Mouse (Mus musculus) frontal cortex, adult (tissue): ENCODE results near the gene Gpx5.

ENCODE experiments used
- ATAC-seq: cut with Nextera tagmentation; 2 replicates; pipeline ENCODE4 v1.9.2; 2017; ENCODE audit warnings: mild to moderate bottlenecking, moderate library complexity, mixed read lengths; ENCODE audit not compliant: low TSS enrichment

Gene Gpx5

DNA sequence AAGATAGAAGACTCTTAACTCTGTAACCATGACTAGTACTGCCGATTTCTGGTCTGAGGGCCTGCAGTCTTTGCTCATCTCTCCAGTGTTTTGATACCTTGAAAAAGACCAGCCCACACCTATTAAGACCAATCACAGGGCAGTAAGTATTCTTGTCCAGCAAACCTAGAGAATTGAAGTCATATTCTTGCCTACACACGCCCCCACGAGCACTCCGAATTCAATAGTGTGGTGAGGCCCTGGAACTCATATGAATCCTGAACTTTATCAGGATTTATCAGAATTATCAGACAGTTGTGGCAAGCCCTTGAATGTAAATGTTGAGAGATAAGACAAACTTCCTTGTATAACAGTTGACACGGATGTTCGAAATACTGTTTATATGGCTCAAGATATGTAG lies at the start of gene Gpx5:
TSS of gene Gpx5 (minus strand) at position 101 of the 400 bp plus-strand sequence.
- no peak for ATAC-seq

DNA sequence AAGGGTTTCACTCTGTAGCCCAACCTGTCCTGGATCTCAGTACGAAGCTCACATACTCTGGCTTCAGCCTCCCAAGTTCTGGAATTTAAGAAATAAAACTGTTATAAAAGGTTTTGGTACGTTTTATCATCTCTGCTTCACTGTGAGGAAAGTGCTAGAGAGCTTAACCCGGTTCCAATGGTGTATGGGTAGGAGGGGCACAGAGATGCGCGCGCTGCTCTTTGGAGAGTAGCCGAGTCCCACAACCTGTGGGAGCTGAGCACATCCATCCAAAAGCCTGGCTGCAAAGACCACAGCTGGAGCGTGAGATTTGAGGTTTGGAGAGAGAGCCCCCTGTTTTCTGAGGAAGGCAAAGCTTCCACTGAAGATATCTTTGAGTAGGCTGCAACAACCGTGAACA lies 34.9 kb upstream of the Gpx5 start:
- 0 out of 2 replicates have a peak, but pooled peaks have one; percentile 48 for ATAC-seq

DNA sequence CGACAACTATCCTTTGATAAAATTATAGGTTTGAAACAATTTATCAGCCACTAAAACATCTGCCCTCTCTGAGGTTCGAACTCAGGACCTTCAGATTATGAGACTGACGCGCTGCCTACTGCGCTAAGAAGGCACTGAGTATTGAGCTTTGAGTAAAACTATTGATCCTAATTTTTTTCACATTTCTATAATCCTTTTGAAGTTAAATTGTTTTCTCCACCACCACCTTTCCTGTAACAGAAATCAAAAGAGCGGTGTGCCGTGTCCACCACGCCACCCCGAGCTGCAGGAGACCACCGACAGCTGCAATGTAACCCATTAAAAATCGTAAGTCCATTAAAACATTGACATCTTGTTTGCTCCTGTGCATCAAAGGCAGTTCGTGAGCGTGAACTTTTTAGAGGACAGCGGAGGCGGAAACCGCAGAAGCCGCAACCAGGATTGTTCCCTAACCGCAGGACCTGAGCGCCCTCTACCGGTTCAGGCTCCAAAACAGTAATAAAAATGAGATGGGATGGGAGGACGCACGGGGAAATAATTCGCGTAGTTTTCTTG lies 34.2 kb upstream of the Gpx5 start:
- ATAC-seq: peak; percentile 76

DNA sequence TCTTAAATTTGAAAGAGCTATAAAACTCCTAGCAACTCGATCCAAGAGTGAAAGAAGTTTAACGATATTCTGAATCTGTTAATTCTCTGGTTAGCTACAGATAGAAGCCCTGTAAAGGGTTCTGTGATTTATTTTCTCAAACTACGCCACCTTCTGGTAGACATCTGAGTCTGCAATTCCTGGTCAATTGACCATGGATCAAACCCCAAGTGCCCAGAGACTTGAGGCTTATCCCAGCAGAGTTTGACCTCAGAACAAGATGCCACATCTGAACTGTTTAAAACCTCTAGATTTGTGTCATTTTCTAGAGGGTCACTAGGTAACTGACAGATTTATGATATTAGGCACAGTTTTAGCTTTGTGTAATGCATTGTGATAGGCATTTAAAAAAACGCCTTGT lies 33.7 kb upstream of the Gpx5 start:
- ATAC-seq: 0 out of 2 replicates have a peak, but pooled peaks have one; percentile 42

DNA sequence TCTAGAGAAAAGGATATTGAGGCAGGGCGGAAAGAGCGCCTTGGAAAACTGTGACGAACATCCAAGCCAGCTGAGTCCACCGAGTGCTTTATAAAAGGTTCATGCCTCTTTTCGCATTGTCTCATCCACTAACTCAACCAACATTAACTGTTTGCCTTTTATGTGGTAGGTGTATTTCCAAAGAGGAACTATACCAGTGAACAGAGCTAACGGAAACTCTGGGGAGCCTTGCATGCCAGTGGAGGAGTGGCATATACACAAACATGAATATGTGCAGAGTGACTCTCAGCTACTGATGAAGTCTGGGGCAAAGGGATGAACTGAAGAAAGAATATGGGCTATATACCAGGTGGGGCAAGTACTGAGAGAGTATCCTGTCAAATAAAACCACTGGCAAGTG lies 30.9 kb upstream of the Gpx5 start:
- ATAC-seq: no peak

DNA sequence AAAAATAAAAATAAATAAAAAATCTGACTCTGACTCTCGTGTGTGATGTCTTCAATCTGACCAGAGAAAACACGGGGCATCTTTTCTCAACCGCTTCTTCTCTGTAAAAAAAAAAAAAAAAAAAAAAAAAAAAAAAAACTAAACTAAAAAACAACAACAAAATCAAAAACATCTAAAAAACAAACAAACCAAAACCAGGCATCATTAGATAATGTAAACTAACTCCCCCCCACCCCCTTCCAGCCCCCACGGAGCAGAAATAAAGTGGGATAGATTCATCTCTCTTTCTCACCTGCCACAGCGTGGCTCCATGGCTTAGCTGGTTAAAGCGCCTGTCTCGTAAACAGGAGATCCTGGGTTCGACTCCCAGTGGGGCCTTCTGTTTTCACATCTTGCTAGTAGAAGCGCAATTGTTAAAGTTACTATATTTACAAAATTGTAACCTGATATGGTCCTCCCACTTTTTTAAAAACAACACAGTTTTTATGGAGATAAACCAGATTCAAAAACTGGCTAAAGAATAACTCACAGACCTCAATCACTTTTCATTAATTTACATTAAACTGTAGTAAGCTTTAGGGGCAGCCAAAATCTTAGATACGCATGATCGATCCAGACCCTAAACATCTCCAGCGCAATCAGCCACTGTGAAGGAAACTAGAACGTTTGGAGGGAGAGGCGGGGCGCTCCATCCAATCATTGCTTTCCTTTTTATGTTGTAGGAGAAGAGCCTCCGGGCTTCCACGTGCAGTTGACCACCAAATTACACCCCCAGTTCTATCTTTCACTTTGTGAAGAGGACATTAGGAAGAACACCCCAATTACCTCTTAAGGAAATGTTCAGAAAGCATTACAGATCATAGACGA lies 30.2 kb upstream of the Gpx5 start:
- ATAC-seq: peak; percentile 42

DNA sequence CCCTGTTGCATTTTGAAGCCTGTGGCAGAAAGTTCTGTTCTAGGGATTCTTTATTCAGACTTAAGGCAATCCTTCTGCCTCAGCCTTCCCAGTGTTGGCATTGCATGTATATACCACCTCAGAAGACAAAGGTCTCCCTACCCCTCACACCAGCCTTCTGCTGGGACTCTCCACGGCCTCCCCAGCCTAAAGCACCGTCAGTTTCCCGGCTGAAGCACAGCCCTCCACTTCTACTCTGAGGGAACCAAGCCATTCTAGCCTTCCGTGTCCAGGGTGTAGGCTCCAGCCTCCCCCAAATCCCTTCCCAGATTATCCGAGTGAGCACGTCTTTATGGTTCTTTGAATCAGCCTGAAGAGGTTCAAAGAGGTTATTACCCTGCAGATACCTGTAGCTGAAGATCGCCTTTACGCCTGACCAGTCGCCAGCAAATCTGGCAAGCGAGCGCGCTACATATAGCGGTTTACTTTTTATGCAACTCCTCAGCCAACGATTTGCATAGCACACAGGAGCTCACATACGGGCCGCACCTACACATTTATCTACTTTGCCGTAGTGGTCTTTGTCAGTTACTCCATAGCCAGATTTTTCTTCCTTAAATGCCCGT lies 29.5 kb upstream of the Gpx5 start:
- ATAC-seq: peak; percentile 66

DNA sequence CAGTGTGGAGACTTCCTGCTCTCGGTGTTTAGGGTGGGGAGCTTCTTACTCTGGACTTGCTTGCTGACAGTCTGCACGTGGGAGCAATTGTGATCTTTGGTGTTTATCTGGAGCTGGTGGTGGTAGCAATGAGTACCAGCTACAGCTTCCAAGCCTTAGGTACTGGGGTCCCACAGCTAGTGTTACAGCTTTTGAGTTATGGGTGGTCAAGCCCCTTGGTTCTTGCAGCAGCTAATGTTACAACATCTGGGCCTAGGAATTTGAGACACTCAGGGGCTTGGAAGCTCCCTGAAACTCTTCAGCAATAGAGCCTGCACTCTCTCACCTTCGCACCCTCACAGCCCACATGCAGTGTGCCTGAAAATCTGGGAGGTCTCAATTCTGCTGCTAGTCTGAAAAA lies 27.7 kb upstream of the Gpx5 start:
- no peak for ATAC-seq

DNA sequence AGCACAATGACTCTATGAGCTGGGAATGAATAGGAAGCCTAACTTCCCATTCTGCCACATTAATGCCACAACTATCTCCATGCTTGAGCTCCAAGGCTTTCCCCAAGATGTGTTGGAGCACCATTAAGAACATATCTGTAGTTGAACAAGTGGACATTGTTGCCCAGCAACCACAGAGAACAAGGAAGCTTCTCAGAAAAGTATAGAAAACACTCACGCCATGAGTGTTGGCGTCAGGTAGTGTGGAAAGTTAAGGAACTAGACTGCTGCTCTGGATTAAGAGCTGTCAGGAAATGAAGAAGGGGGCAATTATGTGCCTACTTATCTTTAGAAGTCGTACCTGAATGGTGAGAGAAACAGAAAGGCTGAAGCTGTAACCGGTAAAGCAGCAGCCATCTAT lies 21.4 kb upstream of the Gpx5 start:
- no peak for ATAC-seq

DNA sequence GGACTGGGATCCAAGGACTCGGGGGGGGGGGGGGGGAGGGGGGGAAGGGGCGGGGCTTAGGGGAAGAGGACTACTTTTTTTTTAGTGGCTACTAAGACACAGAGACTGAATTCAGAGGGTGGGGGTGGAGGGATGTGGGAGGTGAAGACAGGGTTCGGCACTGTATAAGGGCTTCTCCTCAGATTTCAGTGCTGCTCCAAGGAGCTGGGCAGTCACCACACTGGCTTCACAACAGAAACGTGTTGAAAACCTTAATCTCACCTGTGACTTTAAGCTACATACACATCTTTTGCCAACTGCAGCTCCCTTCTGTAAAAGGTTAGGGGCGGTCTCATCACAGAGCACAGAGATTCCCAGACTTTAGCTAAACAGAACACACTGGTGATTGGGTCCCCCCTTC lies 20.3 kb upstream of the Gpx5 start:
- ATAC-seq: no peak

DNA sequence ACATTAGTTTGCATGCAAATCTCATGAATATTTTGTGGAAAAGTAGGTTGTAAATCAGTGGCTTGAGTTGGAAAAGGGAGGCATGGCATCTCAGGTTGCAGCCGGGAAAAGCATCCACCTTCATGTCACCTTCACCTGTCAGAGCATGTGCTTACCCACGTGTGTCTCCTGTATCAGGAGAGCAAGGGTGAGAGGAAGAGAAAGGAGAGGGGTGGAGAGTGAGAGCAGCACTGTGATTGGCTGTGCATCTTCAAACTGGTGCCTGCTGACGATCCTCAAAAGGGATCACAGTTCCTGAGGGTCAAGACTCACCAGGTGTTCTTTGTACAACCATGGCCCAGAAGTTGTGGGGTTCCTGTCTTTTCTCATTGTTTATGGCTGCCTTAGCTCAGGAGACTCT lies 19.4 kb upstream of the Gpx5 start, which contains the start of gene Gpx6:
TSS of gene Gpx6 (plus strand) at position 200 of the 400 bp plus-strand sequence.
- no peak for ATAC-seq

DNA sequence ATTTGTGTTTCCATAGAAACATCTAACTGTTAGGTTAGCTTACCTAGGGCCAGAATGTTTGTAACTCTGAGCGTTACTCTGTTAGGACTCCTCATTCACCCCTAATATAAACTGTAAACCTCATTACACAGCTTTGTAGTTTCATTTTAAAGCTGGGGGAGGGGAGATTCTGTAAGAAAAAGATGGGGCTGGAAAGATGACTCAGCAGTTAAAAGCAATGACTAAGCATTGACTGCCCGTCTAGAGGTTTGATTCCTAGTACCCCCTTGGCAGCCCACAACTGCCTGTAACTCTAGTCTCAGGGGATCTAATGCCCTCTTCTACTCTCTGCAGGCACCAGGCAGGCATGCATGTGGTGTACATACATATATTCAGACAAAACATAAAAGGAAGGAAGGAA lies 17.3 kb upstream of the Gpx5 start:
- no peak for ATAC-seq

DNA sequence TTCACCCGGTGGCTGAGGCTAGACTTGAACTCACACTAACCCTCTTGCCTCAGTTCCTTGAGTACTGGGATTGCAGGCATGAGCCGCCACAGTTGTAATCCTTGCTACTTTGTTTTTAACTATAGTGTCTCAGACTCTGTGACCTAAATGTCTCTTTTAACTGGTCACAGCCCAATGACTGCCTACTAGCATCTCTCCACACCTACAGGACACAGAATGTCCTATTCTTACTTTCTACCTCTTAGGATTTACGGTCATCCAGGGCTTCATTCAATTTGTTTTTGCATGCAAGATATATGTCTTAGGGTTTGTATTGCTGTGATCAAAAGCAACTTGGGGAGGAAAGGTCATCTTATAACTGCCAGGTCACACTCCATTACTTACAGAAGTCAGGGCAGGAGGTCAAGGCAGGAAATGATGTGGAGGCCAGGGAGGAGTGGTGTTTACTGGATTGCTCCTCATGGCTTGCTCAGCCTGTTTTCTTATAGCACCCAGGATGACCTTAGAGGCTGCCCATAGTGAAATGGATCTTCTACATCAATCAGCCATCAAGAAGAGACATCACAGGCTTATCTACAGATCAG lies 12.0 kb upstream of the Gpx5 start:
- no peak for ATAC-seq

DNA sequence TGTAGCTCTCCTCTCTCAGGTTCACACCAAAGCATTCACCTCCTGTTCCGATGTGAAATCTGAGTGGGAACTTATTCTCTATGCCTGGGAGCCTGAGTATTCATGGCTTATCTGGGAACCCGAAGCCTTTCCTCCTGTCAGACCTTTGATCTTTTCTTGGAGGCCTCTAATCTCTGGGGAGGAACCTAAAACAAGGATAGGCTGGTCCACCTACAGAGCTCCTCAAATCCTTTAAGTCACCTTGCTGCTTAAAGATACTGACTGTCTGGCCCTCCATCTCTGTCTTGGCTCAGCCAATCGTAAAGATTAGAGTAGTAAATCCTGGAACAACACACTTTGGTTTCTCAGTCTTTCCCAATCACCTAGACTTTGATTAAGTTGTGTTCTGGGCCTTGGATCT lies 6.0 kb upstream of the Gpx5 start:
- no peak for ATAC-seq

DNA sequence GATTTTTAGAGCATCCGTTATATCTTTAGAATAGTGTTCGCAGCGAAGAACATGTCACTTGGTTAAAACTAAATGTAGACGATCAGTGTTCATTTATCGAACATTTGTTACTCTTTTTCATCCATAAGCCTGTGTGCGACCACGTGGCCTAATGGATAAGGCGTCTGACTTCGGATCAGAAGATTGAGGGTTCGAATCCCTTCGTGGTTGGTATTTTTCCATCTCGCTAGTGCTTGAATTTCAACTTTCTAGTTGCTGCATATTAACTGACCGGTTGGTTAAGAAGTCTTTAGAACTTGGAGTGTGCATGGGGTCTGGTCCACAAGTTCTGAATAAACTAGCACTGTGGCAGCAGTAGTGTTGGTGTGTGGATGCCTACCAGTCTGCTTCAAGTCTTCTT lies 13.0 kb downstream of the Gpx5 start:
- peak; percentile 53 for ATAC-seq

DNA sequence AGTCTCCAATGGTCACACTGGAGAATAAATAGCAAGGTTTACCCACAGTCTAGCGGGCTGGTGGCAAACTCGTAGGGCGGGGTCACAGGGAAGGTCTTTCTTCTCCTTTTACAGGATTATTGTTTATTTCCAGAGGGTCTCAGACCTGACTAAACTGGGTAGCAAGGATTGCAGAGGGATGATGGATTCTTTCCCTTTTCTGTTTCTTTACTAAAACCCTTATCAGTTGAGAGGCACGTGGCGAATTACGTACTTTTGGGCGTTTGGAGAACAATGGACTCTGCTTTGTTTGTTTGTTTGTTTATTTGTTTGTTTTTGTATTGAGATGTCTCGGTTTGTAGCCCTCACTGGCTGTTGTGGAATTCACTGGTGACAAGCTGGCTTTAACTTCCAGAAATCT lies 13.5 kb downstream of the Gpx5 start:
- ATAC-seq: no peak

DNA sequence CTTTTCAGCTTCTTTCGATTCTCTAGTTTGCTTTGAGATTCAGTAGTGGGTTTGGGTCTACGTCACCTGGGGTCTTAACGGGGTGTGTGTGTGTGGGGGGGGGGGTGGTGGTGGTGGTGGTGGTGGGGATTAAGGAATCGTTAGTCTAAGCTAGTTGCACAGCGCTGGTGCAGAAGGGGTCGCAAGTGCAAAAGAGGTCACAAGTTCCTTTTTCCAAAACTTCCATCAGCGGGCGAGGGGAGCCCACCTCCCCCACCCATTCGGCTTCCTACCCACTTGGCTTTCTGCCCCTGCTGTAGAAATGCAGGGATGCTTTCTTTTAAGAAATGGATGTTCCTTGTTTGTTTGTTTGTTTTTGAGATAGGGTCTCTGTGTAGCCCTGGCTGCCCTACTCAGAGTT lies 16.0 kb downstream of the Gpx5 start:
- ATAC-seq: no peak

DNA sequence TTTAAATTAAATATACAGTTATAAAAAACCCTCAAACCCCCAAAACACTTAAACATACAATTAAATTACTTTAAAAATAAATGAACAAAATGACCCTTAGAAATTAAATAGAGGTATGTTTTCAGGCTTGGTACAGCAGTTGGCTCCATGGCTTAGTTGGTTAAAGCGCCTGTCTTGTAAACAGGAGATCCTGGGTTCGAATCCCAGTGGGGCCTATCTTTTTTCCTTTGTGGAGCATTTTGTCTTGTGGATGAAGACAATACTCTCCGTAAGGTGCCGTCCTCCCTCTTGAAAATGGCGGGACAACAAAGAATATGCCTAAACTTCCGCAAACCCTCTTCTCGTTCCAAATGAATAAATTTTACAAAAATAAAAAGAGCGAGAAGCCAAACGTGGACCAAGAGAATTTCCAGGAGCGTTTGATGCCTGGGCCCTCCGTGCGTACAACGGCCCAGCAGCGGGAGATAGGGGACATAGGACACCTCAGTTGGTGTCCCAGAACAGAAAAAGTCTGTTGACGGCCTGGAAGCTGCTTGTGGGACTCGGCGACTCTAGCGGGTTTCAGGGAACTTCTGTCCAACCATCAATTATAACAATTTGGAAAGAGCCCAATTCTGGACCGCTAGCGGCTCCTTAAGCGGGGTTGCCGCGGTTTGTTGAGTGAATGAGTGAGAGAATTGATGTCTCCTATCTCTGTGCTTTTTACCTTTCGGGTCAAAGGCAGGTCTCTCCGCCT lies 16.5 kb downstream of the Gpx5 start:
- ATAC-seq: peak; percentile 62

DNA sequence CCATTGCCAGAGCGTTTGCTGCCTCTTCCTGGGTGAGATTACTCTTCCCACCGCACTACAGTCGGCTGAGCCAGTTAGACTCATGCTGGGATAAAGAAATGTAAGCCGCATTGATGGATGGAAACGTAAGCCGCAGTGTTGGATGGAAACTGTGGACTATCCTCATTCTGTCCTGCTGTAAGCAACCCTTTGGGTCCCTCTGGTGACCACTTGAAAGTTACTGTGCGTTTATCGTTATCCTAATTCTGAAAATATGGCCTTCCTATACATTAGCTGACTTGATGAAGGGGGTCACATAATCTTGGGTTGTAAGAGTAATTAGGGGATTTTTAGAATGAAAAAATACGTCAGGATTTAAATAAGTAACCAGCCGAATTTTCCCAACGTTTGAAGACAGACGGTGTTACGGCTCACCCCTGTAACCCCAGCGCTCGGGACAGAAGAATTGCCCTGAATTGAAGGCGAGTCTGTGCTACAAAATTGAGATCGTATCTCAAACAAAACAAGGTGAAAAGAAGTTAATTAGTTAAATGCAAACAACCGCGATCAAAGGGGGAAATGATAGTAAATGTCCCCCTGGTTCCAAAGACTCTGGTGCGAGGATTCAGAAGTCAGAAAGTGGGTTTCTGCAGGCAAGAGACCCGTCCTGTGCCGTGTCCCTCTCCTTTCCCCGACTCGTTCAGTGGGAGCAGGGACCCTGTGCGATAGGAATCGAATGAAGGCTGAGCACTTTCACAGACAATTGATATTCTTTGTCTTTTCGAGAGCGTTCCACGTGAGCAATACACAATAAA lies 17.3 kb downstream of the Gpx5 start:
- peak; percentile 88 for ATAC-seq

DNA sequence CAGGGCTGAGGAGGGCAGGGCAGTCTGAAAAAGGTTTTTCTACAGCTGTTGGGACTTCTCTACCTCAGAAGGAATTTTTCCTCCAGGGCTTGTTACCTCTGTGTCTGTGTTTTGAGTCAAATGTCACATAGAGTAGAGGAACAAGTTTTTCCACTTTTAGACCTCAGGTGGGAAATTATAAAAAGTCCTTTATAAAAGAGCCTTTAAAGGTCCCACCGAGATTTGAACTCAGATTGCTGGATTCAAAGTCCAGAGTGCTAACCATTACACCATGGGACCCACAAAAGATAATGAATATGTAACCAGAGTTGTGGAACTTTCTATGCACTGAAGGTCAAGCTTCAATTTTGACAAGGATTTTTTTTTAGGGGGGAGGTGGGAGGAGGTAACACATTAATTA lies 24.3 kb downstream of the Gpx5 start:
- no peak for ATAC-seq

DNA sequence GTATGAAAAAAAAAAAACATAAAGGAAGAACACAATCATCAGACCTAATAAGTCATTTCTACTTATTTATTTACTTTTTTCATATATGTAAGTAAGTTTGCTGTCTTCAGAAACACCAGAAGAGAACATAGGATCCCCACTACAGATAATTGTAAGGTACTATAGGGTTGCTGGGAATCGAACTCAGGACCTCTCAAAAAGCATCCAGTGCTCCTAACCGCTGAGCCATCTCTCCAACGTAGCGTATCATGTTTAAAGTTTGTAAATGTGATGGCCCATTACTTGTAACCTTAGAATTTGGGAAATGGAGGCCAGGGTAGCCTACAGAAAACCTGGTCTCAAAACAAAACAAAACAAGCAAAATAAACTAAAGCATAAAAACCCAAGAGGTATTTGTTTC lies 25.0 kb downstream of the Gpx5 start:
- no peak for ATAC-seq
